16 mouse cellular contexts compared by ENCODE assay signal in genomic region chr16:25706260-25706659, GRCm38 (mm10).
"Had no signal": no experiment of that assay in that cellular context is flagged by ENCODE, and none has a peak within 500 bp of the region (broad histone marks: within the 10 kb centered on the region; RNA-seq: fewer than 3 reads in every experiment).

No protein-coding gene starts in this region.

- DNase-seq: retina, postnatal 1 day; right cerebral cortex, adult 18-20 months; right cerebral cortex, postnatal 14 days; right cerebral cortex, postnatal 25 days; right cerebral cortex, postnatal 4 days; spleen, adult 18-20 months; thymus, adult 18-20 months; thymus, adult 2 months; thymus, postnatal 14 days; thymus, postnatal 25 days; thymus, postnatal 36 days; thymus, postnatal 4 days had no signal

- H3K4me2 ChIP-seq: neural tube, embryonic 13.5 days; neural tube, embryonic 15.5 days; stomach, embryonic 15.5 days had no signal

- H3K4me1 ChIP-seq: neural tube, embryonic 13.5 days; neural tube, embryonic 15.5 days; stomach, embryonic 15.5 days had no signal

- H3K27me3 ChIP-seq: neural tube, embryonic 13.5 days; neural tube, embryonic 15.5 days; stomach, embryonic 15.5 days had no signal

- H3K9me3 ChIP-seq: neural tube, embryonic 13.5 days; neural tube, embryonic 15.5 days; stomach, embryonic 15.5 days had no signal

- H3K9ac ChIP-seq: neural tube, embryonic 13.5 days; neural tube, embryonic 15.5 days; stomach, embryonic 15.5 days had no signal

- H3K27ac ChIP-seq: neural tube, embryonic 13.5 days; neural tube, embryonic 15.5 days; stomach, embryonic 15.5 days; stomach, postnatal 0 days had no signal

- H3K4me3 ChIP-seq: neural tube, embryonic 13.5 days; neural tube, embryonic 15.5 days; stomach, embryonic 15.5 days had no signal

- H3K36me3 ChIP-seq: neural tube, embryonic 13.5 days; neural tube, embryonic 15.5 days; stomach, embryonic 15.5 days had no signal
